Mouse (Mus musculus) ovary, postnatal 14 days (tissue): Measurements from ENCODE around the gene Armc8.

Experiments
- DNase-seq: peaks from one replicate; pipeline ENCODE4 v3.0.0; 2022; ENCODE audit warnings: low spot score

Gene Armc8

DNA sequence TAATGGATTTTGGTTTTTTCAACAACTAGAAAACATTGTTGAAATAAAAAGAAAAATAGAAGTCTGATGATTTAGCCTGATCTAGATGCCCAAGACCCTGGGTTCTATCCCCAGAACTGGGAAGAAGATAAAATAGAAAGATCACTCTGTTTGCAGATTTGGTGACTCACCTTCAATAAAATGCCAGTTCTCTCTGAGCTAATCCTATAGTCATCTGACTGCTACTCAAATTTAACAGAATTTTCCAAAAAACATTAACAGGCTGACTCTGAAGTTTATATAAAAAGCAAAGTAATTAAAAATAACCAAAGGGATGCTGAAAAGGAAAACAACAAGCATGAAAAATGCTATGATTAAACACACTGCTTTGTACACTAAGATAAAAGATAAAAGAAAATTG is 122.4 kb downstream of the Armc8 start:
- DNase-seq: no peak

DNA sequence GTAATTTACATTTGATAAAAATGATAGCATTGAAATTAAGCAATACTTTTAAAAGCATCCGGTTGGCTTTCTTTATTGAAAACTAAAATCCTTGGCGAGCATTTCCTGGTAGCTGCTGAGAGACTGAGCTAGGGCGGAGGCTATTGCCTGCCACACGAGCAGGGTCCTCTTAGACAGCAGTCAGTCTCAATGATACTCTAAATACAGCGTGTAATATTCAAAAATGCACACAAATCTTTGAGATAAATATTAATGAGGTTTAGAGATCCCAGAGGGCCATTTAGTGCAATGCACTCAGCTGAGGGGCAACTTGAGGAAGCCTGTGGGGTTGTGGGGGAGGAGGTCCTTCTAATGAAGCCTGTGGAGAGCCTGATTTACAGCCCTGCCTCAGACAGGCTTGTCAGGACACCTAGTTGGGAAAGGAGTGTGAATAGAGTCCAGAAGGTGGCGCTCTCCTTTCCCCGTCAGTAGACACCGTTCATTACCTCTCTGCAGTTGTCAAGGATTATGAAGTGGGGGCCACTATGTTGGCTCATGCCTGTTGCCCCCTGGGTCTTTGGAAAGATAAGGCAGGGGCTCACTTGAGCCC is 124.0 kb downstream of the Armc8 start:
- no peak for DNase-seq

DNA sequence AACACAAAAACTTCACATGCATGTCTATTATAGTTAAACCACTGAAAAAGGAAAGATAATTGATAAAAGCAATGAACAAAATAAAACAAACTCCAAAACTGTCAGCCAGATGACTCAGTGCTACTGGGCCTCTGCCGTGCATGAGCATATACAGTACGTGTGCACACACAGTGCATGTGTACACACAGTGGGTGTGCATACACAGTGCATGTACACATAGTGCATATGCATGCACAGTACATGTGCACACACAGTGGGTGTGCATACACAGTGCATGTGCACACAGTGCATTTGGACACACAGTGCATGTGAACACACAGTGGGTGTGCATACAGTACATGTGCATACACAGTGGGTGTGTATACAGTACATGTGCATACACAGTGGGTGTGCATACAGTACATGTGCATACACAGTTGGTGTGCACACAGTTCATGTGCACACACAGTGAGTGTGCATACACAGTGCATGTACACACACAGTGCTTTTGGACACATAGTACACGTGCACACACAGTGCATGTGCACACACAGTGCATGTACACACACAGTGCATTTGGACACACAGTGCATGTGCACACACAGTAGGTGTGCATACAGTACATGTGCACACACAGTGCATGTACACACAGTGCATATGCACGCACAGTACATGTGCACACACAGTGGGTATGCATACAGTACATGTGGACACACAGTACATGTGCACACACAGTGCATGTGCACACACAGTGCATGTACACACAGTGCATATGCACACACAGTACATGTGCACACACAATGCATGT is 126.9 kb downstream of the Armc8 start:
- no peak for DNase-seq

DNA sequence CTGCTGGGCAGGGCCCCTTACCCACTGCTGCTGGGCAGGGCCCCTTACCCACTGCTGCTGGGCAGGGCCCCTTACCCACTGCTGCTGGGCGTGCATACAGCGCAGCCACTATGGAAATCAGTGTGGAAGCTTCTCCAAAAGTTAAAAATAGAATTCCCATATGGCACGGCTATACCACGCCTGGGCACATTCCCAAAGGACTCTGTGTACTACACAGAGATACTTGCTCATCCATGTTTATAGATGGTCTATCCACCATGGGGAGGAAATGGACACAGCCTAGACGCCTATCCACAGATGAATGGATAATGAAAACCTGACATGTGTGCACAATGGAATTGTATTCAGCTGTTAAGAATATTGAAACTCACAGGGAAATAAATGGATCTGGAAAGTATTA is 127.8 kb downstream of the Armc8 start:
- DNase-seq: no peak

DNA sequence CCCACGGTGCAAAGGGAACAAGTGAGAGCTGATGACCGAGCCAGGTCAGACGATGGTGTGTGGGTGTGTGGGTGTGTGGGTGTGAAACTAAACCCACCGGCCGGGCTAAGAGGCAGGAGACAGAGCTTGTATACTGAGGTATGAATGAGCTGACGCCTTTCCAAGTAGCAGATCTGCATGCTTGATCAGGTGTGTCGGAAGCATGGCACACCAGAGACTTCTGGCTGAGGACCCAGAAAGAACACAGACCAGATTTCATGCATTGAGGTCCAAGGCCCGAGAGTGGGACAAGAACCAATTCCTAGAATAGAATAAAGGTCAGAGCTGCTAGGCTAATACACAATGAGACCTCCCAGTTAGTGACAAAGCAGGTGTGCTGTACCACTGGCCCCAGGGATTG is 129.6 kb downstream of the Armc8 start:
- no peak for DNase-seq

DNA sequence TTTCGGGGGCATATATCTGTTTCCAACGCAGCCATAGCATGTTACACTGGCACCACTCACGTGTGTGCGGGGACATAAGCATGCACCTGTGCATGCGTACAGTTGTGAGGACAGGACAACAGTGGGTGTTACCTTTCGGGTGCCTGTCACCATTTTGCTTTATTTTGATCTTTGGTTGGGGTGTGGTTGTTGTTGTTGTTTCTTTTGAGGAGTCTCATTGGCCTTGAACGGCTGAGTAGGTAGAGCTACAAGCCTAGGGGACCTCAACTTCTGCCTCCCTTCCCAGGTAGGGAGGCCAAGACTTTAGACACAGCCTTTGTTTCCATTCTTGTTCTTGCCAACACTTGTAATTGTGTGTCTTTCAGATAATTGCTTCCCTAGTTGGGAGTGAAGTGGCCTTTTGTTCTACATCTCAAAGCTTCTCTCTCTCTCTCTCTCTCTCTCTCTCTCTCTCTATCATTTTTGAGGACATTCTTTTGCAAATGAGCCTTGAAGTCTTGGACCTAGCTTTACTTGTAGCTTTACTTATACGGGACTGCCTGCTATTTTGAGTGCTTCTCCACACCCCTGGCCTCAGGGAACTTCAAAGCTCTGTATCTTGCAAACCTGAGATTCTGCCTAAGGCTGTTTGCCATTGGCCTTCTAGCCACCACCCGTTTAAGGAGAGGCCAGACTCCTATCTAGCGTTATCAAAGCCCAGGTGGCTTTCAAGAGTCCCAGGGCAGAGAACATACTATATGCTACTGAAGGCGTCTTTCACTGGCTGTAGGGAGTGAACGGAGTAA is 130.7 kb downstream of the Armc8 start:
- no peak for DNase-seq

DNA sequence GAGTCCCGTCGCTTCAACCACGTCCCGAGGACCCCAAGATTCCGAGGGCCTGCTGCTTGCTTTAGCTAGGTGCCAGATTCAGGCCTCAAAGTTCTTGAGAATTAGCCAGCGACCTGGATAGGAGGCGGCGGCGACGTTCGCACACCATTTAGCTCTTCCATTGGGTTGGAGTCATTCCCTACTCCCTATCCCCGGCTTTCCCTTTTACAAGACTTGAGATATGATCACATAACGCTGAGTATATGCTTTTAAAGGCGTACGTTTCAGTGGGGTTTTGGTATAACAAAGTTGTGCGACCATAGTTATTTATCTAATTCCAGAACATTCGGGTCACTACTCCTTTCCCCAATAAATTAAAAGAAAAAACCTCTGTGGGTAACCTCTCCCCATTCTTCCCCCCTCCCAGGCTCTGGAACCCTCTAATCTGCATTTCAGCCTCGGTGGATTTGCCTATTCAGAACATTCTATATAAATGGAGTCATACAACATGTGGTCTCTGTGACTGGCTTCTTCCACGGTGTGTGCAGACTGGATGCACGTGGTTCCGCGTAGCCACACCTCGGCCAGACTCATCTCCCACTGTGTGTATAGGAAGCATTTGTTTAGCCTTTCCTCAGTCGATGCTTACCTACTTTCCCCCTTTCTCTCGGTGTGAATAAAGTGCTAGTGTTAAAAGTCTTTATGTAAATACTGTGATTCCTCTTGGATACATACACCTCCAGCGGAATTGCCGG is 131.5 kb downstream of the Armc8 start, which contains the start of gene Mras:
Gene Mras, minus strand, starts transcription at position 351 of the 734 bp plus-strand sequence.
- no peak for DNase-seq

DNA sequence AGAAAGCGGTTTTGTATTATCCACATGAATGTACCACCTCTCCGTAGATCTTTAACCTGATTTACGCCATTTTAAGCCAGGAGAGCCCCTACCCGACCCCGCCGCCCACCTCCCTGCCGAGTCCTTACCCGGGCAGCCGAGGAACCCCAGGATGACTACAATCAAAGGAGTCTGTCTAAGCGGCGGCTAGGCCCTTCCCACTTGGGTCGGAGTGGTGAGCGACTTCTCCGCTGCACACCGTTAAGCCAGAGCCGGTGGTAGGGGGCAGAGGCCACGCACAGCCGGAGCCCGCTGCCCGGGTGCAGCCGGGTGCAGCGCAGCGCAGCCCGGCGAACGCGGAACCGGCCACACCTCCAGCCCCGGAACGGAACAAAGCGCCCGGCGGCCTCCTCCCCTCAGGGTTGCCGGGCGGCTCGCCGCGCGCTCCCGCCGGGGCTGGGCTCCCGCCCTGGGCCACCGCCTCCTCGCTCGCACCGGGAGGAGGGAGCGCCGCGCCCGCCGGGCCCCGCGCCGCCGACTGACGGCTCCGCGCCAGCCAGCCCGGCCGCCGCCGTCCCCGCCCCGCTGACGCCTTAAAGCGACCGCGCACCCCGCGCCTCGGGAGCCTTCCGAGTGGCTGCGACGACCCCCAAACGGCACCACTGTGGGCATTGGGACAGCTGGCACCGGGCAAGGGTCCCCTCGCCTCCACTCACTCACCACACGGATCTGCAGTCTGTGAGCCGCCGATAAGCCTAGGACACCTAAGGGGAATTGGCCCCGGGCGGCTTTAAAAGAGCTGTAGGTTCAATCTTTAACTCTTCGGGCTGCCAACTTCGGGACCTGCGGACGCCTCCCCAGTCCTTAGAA is 132.3 kb downstream of the Armc8 start:
- DNase-seq: peak; percentile 78

DNA sequence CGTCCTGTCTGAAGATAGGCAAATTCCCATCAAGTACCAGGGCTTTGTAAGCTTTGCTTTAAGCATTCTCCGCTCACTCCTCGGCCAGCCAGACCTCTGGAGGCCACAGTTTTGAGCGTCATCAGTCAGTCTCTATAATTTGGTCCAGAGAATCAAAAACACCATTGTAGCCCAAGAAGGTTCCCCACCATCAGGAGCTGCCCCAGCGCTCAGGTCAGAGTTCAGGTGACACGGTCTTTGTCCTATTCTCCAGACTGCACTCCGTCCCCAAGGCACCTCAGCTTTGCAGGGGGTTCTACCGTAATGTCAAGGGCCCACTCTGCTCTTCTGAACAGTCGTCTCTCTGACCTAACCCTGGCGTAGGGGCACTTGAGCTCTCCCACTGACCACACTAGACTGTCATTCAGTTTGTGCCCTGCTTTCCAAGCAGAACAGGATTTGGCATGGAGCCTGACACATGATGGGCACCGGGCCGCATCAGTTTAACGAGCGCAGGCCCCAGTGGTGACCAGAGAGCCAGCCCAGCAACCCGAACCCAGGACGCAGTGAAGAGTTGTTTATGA is 133.0 kb downstream of the Armc8 start:
- DNase-seq: peak; percentile 38

DNA sequence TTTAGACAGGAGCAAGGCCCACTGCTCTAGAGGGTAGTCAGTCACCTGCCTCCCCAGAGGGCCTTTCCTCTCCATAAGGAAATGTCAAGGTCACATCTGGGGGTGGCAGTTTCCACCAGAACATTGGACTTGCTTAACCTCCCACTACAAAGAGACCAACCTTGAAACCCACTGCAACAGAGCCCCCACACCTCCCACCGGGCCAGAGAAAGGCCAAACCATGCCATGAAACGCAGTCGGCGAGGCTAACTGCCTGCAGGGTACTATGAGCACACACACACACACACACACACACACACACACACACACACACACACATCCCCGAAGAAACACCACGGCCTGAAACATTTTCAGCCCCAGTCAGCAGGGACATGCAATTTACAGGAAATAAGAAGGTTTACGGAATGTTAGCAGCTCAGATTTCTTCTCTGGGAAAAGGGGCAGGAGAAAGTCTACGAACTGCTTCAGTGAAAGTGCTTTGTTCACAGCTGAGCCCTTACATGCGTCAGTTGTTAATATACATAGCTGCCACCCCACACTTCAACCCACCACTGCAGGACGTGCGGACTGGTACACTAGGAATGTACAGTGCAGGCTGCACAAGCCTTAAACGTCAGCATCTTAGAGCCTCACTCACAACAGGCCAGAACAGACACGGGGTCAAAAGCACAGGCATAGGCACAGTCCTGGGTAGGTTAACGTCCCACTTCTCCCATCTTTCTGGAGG is 133.6 kb downstream of the Armc8 start:
- DNase-seq: peak; percentile 19

DNA sequence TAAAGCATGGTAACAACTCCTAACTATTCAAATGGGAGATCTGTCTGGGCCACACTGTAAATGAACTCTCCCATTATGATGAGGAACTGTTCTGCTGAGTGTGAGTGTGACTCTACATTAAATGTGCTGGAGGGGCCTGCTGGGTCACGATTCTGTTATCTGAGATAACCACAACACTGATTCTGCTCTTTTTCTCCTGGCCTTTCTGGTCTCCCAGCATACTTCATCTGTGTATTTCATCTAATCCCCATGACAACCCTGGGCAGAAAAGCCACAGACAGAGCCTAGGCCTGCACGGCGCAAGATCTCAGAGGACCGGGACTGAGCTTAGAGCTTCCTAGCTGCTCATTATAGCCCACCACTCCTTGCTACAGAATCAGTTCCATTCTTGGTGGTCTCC is 136.2 kb downstream of the Armc8 start:
- no peak for DNase-seq

DNA sequence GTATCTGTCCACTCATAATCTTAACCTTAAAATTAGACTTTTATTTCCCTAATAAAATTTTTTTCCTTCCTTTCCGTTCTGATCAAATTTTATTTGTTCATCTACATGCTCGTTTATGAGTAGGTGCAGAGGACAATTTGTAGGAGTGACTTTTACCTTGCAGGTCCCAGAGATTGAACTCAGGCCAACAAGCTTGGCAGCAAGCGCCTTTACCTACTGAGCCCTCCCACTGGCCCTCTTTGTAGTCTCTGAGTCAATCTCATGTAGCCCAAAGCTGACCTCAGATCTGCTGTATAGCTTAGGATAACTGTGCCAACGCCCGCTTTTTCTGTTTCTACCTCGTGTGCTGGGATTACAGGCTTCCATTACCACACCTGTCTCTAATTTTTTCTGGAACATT is 136.7 kb downstream of the Armc8 start:
- DNase-seq: no peak

DNA sequence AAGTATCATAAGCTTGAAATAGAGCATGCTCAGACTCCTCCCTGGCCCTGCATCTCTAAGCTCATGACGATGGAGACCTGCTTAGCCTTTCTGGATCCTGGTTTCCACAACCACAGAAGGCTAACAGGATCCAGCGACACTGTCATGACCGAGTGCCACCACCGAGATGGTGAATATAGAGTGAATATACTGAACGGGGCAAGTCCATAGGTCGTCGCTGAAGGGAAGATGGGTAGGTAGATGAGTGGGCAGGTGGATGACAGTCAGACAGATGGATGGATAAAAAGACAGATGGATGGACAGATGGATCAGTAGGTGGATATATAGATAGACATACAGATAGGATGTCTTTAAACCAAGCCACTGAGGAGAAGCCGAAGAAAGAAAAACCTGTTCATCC is 137.4 kb downstream of the Armc8 start:
- no peak for DNase-seq

DNA sequence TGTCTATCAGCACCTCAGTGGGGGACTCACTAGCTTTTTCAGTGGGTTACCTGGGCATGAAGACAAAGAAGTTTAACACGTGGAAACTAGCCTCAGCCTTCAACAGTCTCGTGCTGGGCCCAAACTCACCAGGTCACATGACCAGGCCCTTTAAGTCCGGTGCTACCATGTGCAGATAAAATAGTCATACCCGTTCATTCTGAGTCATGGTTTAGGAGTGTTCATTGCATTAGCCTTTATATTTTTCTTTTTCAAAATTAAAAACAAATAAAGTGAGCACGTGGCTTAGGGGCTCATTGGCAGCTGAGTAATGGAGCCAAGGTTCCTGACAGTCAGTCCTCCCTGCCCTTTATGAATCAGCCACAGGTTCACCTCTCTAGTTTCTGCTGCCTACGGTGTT is 137.9 kb downstream of the Armc8 start:
- no peak for DNase-seq

DNA sequence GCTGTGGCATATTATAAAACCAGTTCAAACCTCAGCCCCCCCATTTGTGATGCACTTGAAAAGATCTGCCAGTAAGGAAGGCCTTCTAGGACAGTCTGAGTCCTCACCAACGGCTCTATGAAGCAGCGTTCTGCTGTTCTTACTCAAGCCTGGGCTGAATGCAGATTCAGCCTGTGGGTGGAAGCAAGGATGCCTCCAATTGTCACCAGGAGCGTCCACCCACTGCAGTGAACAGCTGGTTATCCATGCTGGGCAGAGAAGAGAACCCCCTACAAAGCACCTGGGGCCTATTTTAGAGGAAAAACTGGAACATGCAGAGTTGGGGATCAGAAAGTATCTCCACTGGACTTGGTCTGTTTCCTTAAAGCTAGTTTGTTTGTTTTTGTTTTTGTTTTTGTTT is 138.9 kb downstream of the Armc8 start:
- no peak for DNase-seq

DNA sequence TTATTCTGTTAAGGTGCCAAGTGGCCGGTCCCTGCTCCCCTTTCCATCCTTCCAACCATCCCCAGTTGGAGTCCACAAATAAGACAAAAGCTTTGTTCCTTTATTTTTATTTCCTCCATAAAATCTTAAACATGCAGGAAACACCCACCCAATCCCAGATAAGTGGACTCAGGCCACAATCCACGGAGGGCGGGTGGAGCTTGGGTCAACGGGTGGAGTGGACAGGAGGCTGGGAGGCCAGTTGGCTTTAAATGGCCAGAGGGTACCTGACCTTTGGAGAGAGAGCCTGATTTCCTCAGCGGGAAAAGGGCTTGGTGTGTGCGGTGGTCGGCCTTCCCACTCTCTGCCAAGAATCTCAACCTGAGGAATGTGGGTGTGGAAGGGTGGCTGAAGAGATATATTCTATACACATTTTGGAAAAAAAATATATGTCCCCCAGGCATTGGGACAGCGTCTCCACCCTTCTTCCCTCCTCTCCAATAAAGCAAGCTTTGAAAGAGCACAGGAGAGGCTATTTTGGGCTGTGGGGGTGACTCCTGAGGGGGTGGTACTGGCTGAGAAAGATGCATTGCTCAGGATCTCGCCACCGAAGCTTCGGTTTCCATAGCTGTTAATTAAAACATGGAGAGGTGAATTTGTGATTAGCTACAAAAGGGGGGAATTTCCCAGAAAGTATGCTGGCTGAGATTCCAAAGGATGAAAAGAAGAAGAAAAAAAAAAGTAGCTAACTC is 139.9 kb downstream of the Armc8 start:
- DNase-seq: no peak
